Mouse (Mus musculus) CD4-positive, CD25-positive, alpha-beta regulatory T cell (primary cell): ENCODE data around the gene Gca. TPM values are rescaled to one million over a fixed set of nuclear protein-coding genes. Genes with fewer than 3 reads are reported as not detected.

Experiments
- polyA plus RNA-seq: library from polyadenylated mRNA; unstranded; fragments of 100-300 nt; shearing (Covaris generic); gene quantifications from one replicate; pipeline ENCODE4 v1.2.1, GENCODE M21; 2017

Gca gene
- polyA plus RNA-seq, result 0.50 TPM

DNA sequence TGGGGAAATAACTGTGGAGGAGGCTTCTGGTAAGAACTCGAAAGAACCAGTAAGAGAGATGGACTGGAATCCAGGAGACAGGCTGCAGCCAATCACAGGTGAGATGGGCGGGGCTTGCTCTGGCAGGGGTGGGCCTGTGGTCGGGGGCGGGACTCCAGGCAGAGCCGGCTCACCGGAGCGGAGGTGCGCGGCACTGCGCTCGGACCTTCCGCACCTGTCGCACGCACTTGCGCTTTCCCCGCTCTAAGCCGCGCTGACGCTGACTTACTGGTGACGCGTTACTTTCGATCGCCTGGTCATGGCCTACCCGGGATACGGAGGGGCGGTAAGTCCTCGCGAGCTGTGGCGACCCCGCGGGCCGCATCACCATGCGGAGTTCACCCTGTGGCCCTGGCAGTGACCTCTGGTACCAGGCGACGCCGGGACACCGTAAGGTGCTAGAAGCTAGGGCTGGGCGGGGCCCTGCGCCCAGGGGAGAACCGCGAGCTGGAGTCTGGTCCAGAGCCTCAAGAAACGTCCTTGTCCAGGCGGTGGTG lies at the start of gene Gca:
Gca (plus strand) TSS at position 151 of the 536 bp plus-strand sequence.

DNA sequence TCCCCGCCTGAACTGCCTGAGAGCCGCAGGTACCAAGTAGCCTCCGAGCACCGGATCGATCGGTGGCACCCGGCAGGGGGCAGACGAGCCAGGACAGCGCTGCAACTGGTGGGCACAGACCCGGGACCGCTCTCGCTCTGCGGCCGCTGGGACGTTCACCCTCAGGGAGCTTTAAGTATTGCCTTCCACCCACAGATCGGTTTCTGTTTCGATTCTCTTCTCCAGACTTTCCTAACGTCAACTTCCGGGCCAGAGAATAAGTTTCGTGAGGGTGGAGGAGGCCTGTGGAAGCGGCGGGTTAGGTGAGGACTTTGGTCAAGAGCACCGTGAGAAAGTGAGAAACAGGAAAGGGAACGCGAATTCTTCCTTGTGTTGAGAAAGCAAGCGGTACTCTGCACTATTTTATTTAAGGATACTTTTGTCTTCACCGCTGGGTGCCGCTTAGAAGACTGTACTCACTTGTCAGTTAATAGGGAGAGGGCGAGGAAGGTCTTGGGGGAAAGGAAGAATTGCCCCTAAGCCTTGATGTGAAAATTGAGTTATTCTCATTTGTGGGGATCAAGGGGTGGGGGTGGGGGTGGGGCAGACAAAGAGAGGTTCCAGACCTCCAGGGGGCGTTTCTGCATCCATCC lies 18.0 kb upstream of the Gca start, which contains the start of gene Ifih1:
Ifih1 (minus strand) TSS at position 242 of the 632 bp plus-strand sequence.

Other genes with a start within 250 kb of the Gca start
- 0.17 TPM for gene Gcg, start 180.6 kb upstream of the Gca start, polyA plus RNA-seq
- 0.26 TPM for gene Fap, start 90.2 kb upstream of the Gca start, polyA plus RNA-seq
- gene Ifih1, start 18.0 kb upstream of the Gca start, polyA plus RNA-seq, result 16.1 TPM